Mouse (Mus musculus) yolk sac, embryonic 10.5 days (tissue): ENCODE data around the gene Srsf7.

Experiments used
- DNase-seq: peaks from one replicate; pipeline ENCODE4 v3.0.0-alpha.2; 2017; ENCODE audit warnings: low spot score

The Srsf7 gene

DNA sequence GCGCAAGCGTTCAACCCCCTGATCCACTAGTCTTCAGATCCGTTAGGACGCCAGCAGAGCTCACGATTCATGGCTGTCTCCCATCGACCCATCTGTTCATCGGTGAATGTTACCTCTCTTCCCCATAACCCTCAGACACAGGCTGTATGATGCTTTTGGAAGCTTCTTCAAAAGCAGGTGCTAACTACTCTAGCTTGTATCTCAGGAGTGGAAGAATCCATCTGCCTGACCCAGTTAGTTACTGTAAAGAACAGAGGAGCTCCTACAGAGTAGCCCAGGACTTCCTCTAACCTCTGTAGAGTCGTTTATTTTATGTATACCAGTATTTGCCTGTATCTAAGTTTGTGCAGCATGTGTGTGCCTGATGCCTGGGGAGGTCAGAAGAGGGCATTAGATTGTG, 50.2 kb downstream of the Srsf7 start:
- no peak for DNase-seq

GRCm38 (mm10) chr17:80153631-80154030, 53.5 kb downstream of the Srsf7 start:
- DNase-seq: no peak

DNA sequence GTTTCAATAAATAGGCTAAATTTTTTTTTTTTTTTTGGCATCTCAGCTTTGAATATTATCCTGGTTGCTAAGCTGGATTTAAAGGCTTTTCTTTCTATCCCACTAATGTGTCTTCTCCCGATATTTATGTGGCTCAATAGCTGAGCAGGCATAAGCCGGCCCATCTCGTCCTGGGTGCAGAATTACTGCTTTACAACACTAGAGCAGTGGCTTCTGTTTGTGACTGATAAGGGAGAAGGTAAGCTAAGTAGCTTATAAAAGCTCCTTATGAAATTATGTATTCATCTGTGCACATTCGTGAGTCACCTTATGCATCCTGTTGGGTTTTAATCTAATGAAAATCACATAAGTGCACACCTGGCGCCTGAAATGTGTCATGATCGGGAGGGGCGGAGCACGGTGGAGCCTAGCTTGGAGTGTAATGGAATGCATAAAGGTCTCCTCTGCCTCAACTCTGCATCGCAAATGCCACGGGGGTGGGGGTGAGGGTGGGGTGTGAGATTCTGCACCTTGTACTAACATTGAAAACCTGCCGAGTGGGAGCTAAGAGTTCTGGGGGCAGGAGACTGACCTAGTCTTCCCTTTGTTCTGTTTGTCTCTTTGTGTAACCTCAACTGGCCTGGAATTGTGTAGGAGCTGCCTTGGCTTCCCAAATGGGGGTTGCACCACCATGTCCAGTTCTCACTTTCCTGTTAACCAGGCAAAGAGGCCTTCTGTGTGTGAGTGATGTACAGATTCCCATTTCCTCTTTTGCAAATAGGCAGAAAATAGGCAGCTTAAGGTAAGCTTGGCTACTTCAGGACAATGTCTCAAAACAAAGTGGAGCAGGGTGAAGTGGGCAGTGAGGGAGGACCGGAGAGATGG, 54.1 kb downstream of the Srsf7 start:
- no peak for DNase-seq

GRCm38 (mm10) chr17:80151353-80151752, 55.8 kb downstream of the Srsf7 start:
- DNase-seq: no peak
